Mouse (Mus musculus): Measurements from ENCODE around the gene Kcnip1. TPM values are rescaled to one million over a fixed set of nuclear protein-coding genes. Genes with fewer than 3 reads are reported as not detected.

Kcnip1 gene
- polyA plus RNA-seq, 1 experiment from 2014 or later, result 3.9 TPM

- ATAC-seq (ENCODE audit: low FRiP score, low TSS enrichment) (peak; percentile 53; the same call in 1 of the 2 replicates), DNase-seq (ENCODE audit: low spot score) (no peak)
- Histone ChIP-seq H3K4me1 (replicated peaks; ENCODE audit: control insufficient read depth, insufficient read depth) (no peaks in the 10 kb centered on the region), H3K4me2 (replicated peaks; ENCODE audit: low read depth) (no peak overlapping the region), H3K9ac (ENCODE audit: low read length) (no peak overlapping the region), H3K9me3 (ENCODE audit: control insufficient read depth, low read length) (no peaks in the 10 kb centered on the region), H3K4me3 (ENCODE audit: low read depth, low read length) (no peak overlapping the region), H3K36me3 (ENCODE audit: control insufficient read depth, insufficient read depth, low read length) (no peaks in the 10 kb centered on the region), H3K27ac (replicated peaks) (no peak overlapping the region), H3K27me3 (ENCODE audit: control insufficient read depth, insufficient read depth, low read length) (no peaks in the 10 kb centered on the region)
- WGBS, result 48% methylated on average over 8 of the region's 8 CpGs
- TF ChIP-seq CTCF (IDR thresholded peaks at IDR 0.05; ENCODE audit: low read depth) (no peak), EP300 (optimal IDR thresholded peaks at IDR 0.05) (no peak)
Observed at GRCm38 (mm10) chr11:34031015-34031805, 38.3 kb upstream of the Kcnip1 start.

- TF ChIP-seq CTCF (IDR thresholded peaks at IDR 0.05; ENCODE audit: low read depth) (no peak), EP300 (optimal IDR thresholded peaks at IDR 0.05) (no peak)
- DNase-seq (ENCODE audit: low spot score) (no peak), ATAC-seq (ENCODE audit: low FRiP score, low TSS enrichment) (no peak)
- Histone ChIP-seq H3K4me1 (replicated peaks; ENCODE audit: control insufficient read depth, insufficient read depth) (no peaks in the 10 kb centered on the region), H3K9me3 (ENCODE audit: control insufficient read depth, low read length) (no peaks in the 10 kb centered on the region), H3K9ac (ENCODE audit: low read length) (no peak overlapping the region), H3K4me3 (ENCODE audit: low read depth, low read length) (no peak overlapping the region), H3K4me2 (replicated peaks; ENCODE audit: low read depth) (no peak overlapping the region), H3K27ac (replicated peaks) (no peak overlapping the region), H3K27me3 (ENCODE audit: control insufficient read depth, insufficient read depth, low read length) (no peaks in the 10 kb centered on the region), H3K36me3 (ENCODE audit: control insufficient read depth, insufficient read depth, low read length) (no peaks in the 10 kb centered on the region)
- 65% methylated on average over 5 of the region's 5 CpGs for WGBS
Observed at GRCm38 (mm10) chr11:34029658-34030057, 36.7 kb upstream of the Kcnip1 start.

GRCm38 (mm10) chr11:34025091-34025490, 32.1 kb upstream of the Kcnip1 start:
- Histone ChIP-seq H3K9me3 (ENCODE audit: control insufficient read depth, low read length) (no peaks in the 10 kb centered on the region), H3K9ac (ENCODE audit: low read length) (no peak overlapping the region), H3K4me3 (ENCODE audit: low read depth, low read length) (no peak overlapping the region), H3K27me3 (ENCODE audit: control insufficient read depth, insufficient read depth, low read length) (no peaks in the 10 kb centered on the region), H3K27ac (replicated peaks) (no peak overlapping the region), H3K36me3 (ENCODE audit: control insufficient read depth, insufficient read depth, low read length) (no peaks in the 10 kb centered on the region), H3K4me2 (replicated peaks; ENCODE audit: low read depth) (no peak overlapping the region), H3K4me1 (replicated peaks; ENCODE audit: control insufficient read depth, insufficient read depth) (no peaks in the 10 kb centered on the region)
- no peak for TF ChIP-seq CTCF (IDR thresholded peaks at IDR 0.05; ENCODE audit: low read depth)
- no peak for TF ChIP-seq EP300 (optimal IDR thresholded peaks at IDR 0.05)
- WGBS, result 71% methylated on average over 1 of the region's 1 CpGs
- ATAC-seq (ENCODE audit: low FRiP score, low TSS enrichment) (no peak), DNase-seq (ENCODE audit: low spot score) (no peak)

GRCm38 (mm10) chr11:34012007-34012652, 19.2 kb upstream of the Kcnip1 start:
- Histone ChIP-seq H3K36me3 (ENCODE audit: control insufficient read depth, insufficient read depth, low read length) (no peaks in the 10 kb centered on the region), H3K4me1 (replicated peaks; ENCODE audit: control insufficient read depth, insufficient read depth) (no peaks in the 10 kb centered on the region), H3K9ac (ENCODE audit: low read length) (no peak overlapping the region), H3K27me3 (ENCODE audit: control insufficient read depth, insufficient read depth, low read length) (no peaks in the 10 kb centered on the region), H3K4me2 (replicated peaks; ENCODE audit: low read depth) (no peak overlapping the region), H3K27ac (replicated peaks) (no peak overlapping the region), H3K9me3 (ENCODE audit: control insufficient read depth, low read length) (no peaks in the 10 kb centered on the region), H3K4me3 (ENCODE audit: low read depth, low read length) (no peak overlapping the region)
- TF ChIP-seq EP300 (optimal IDR thresholded peaks at IDR 0.05), result no peak
- TF ChIP-seq CTCF (IDR thresholded peaks at IDR 0.05; ENCODE audit: low read depth), result no peak
- 85% methylated on average over 6 of the region's 6 CpGs for WGBS
- DNase-seq (ENCODE audit: low spot score) (no peak), ATAC-seq (ENCODE audit: low FRiP score, low TSS enrichment) (no peak)

- WGBS, result 47% methylated on average over 4 of the region's 4 CpGs
- no peak overlapping the region for H3K4me2 ChIP-seq (replicated peaks; ENCODE audit: low read depth)
- no peak overlapping the region for H3K4me3 ChIP-seq (ENCODE audit: low read depth, low read length)
- no peak overlapping the region for H3K9ac ChIP-seq (ENCODE audit: low read length)
- no peaks in the 10 kb centered on the region for H3K9me3 ChIP-seq (ENCODE audit: control insufficient read depth, low read length)
- H3K27me3 ChIP-seq (ENCODE audit: control insufficient read depth, insufficient read depth, low read length), result no peaks in the 10 kb centered on the region
- H3K36me3 ChIP-seq (ENCODE audit: control insufficient read depth, insufficient read depth, low read length), result no peaks in the 10 kb centered on the region
- no peaks in the 10 kb centered on the region for H3K4me1 ChIP-seq (replicated peaks; ENCODE audit: control insufficient read depth, insufficient read depth)
- no peak for TF ChIP-seq CTCF (IDR thresholded peaks at IDR 0.05; ENCODE audit: low read depth)
- ATAC-seq (ENCODE audit: low FRiP score, low TSS enrichment) (peak; percentile 42; the same call in 1 of the 2 replicates), DNase-seq (ENCODE audit: low spot score) (no peak)
- peak overlapping the region; percentile 31; the same call in 1 of the 2 replicates for H3K27ac ChIP-seq (replicated peaks)
Observed at GRCm38 (mm10) chr11:34010859-34011172, 17.9 kb upstream of the Kcnip1 start.

All from stomach, postnatal 0 days (tissue).